Mouse (Mus musculus) liver, embryonic 11.5 days (tissue): ENCODE data around the gene Lcor. TPM values are rescaled to one million over a fixed set of nuclear protein-coding genes. Genes with fewer than 3 reads are reported as not detected.

Experiments
- microRNA-seq: library from miRNA; unstranded; fragments of <30 nt; microRNA quantifications from one replicate; pipeline ENCODE4, GENCODE M21; 2017; ENCODE audit warnings: borderline number of aligned reads
- polyA plus RNA-seq: library from polyadenylated mRNA; unstranded; fragments of >200 nt; fragmentation: Nextera tagmentation; extraction: Ambion mirVana; gene quantifications from 2 replicates; pipeline ENCODE4 v1.2.1, GENCODE M21; 2014

Lcor gene
- polyA plus RNA-seq, 1 experiment from 2014 or later: 10.4 TPM

Small RNAs within 50 kb of the gene (microRNA-seq; reads per million reads assigned to microRNA genes)
- gene Mir8091: 1.4 reads per million

Other genes with a start within 250 kb of the Lcor start
- 112 and 134 TPM in 2 replicates for gene Tm9sf3, start 218.6 kb upstream of the Lcor start, polyA plus RNA-seq
- gene Pik3ap1, start 97.5 kb upstream of the Lcor start, polyA plus RNA-seq: 5.4 and 5.6 TPM in 2 replicates
- gene Gm340, start 99.7 kb downstream of the Lcor start, polyA plus RNA-seq: 3.4 and 4.1 TPM in 2 replicates